ENCODE assay signal across 9 mouse cellular contexts in genomic region chr15:103216052-103216451, GRCm38 (mm10). TPM values are rescaled to one million over a fixed set of nuclear protein-coding genes. Genes with fewer than 3 reads are reported as not detected.
DNase-seq lines count a peak whose midpoint lies in the region; ATAC-seq and TF ChIP-seq lines count a peak whose summit lies in the region.
"Had no signal": no experiment of that assay in that cellular context is flagged by ENCODE, and none has a peak within 500 bp of the region (broad histone marks: within the 10 kb centered on the region; RNA-seq: fewer than 3 reads in every experiment).

No protein-coding gene starts in this region.

- no peak overlapping the region for H3K4me3 ChIP-seq in left cerebral cortex, adult 2 months
- H3K4me3 ChIP-seq in embryonic facial prominence, embryonic 15.5 days (replicated peaks), result 0 out of 2 replicates have a peak overlapping the region, but pooled peaks have one; percentile 46
- H3K4me3 ChIP-seq in intestine, postnatal 0 days (ENCODE audit: low read depth, low read length), result no peak overlapping the region
- no peak overlapping the region for H3K4me3 ChIP-seq in neural tube, embryonic 15.5 days (replicated peaks)

- H3K4me1 ChIP-seq in embryonic facial prominence, embryonic 15.5 days, result peaks cover 18% of the 10 kb centered on the region
- H3K4me1 ChIP-seq in intestine, postnatal 0 days (replicated peaks; ENCODE audit: control insufficient read depth, insufficient read depth, low read length), result peaks cover 9% of the 10 kb centered on the region
- peaks cover 26% of the 10 kb centered on the region for H3K4me1 ChIP-seq in neural tube, embryonic 15.5 days

- no peak for ATAC-seq in embryonic facial prominence, embryonic 15.5 days (ENCODE audit: insufficient number of reproducible peaks, low FRiP score, low TSS enrichment, low read depth)
- ATAC-seq in intestine, postnatal 0 days, result no peak
- no peak for ATAC-seq in neural tube, embryonic 15.5 days (ENCODE audit: low FRiP score)

- H3K36me3 ChIP-seq in embryonic facial prominence, embryonic 15.5 days, result peaks cover 20% of the 10 kb centered on the region
- no peaks in the 10 kb centered on the region for H3K36me3 ChIP-seq in intestine, postnatal 0 days (ENCODE audit: control insufficient read depth, insufficient read depth)
- H3K36me3 ChIP-seq in neural tube, embryonic 15.5 days, result peaks cover 12% of the 10 kb centered on the region

- H3K27me3 ChIP-seq in embryonic facial prominence, embryonic 15.5 days, result no peaks in the 10 kb centered on the region
- H3K27me3 ChIP-seq in intestine, postnatal 0 days (replicated peaks; ENCODE audit: control insufficient read depth, insufficient read depth, low read length), result no peaks in the 10 kb centered on the region
- H3K27me3 ChIP-seq in neural tube, embryonic 15.5 days (replicated peaks), result no peaks in the 10 kb centered on the region

- WGBS in embryonic facial prominence, embryonic 15.5 days, result 26% methylated on average over 2 of the region's 2 CpGs
- 34% methylated on average over 2 of the region's 2 CpGs for WGBS in intestine, postnatal 0 days
- WGBS in neural tube, embryonic 15.5 days, result 33% methylated on average over 2 of the region's 2 CpGs

- no peak overlapping the region for H3K9ac ChIP-seq in embryonic facial prominence, embryonic 15.5 days
- no peak overlapping the region for H3K9ac ChIP-seq in intestine, postnatal 0 days (ENCODE audit: low read depth, low read length)
- no peak overlapping the region for H3K9ac ChIP-seq in neural tube, embryonic 15.5 days (replicated peaks)

- H3K9me3 ChIP-seq in embryonic facial prominence, embryonic 15.5 days (replicated peaks), result no peaks in the 10 kb centered on the region
- no peaks in the 10 kb centered on the region for H3K9me3 ChIP-seq in intestine, postnatal 0 days (ENCODE audit: control insufficient read depth)
- no peaks in the 10 kb centered on the region for H3K9me3 ChIP-seq in neural tube, embryonic 15.5 days (replicated peaks)

- no peak for DNase-seq in left cerebral cortex, adult 2 months (ENCODE audit: extremely low spot score in 1 of 2, low spot score in 2 of 2)
- no peak for DNase-seq in left cerebral cortex, postnatal 4 days
- no peak for DNase-seq in layer of hippocampus, postnatal 14 days (ENCODE audit: low spot score in 2 of 2)
- no peak for DNase-seq in right cerebral cortex, postnatal 36 days (ENCODE audit: low spot score in 2 of 2)
- no peak for DNase-seq in kidney, postnatal 4 days

- intact Hi-C loops in left cerebral cortex, adult 2 months (cut with DNase I), result no loop called here
- intact Hi-C loops in left cerebral cortex, postnatal 4 days (cut with DNase I), result no loop called here

- no peak for TF ChIP-seq CTCF in left cerebral cortex, adult 2 months (IDR thresholded peaks at IDR 0.05)
- TF ChIP-seq CTCF in intestine, postnatal 0 days (IDR thresholded peaks at IDR 0.05; ENCODE audit: low read depth), result no peak

- peak overlapping the region; percentile 85; the same call in 1 of the 2 replicates for H3K27ac ChIP-seq in left cerebral cortex, adult 2 months
- peak overlapping the region; percentile 93 for H3K27ac ChIP-seq in embryonic facial prominence, embryonic 15.5 days (replicated peaks)
- peak overlapping the region; percentile 77; the same call in 1 of the 2 replicates for H3K27ac ChIP-seq in intestine, postnatal 0 days (ENCODE audit: low read depth, low read length)
- peak overlapping the region; percentile 86 for H3K27ac ChIP-seq in neural tube, embryonic 15.5 days (replicated peaks)

- peak overlapping the region; percentile 60 for H3K4me2 ChIP-seq in embryonic facial prominence, embryonic 15.5 days (replicated peaks)
- H3K4me2 ChIP-seq in intestine, postnatal 0 days (replicated peaks; ENCODE audit: low read depth), result peak overlapping the region; percentile 80
- peak overlapping the region; percentile 59 for H3K4me2 ChIP-seq in neural tube, embryonic 15.5 days

RNA-seq across cellular contexts. Expression of gene Cbx5, which starts 23.6 kb away (rescaled TPM):
- total RNA-seq in left cerebral cortex, adult 2 months (2021), result 100 to 1,000 TPM; 171 to 176 TPM
- total RNA-seq in left cerebral cortex, postnatal 4 days (2021), result 100 to 1,000 TPM; 219 to 230 TPM
- polyA plus RNA-seq in embryonic facial prominence, embryonic 15.5 days (2015; fragmentation: Nextera tagmentation; extraction: Ambion mirVana), result 84.3 and 86.2 TPM in 2 replicates
- 24.0 TPM in 2 replicates for polyA plus RNA-seq in intestine, postnatal 0 days (2015; fragmentation: Nextera tagmentation; extraction: Ambion mirVana)
- polyA plus RNA-seq in neural tube, embryonic 15.5 days (2015; fragmentation: Nextera tagmentation; extraction: Ambion mirVana), result 102 and 107 TPM in 2 replicates
- total RNA-seq in layer of hippocampus, postnatal 14 days (2021), result 100 to 1,000 TPM; 155 to 158 TPM

RNA-seq across cellular contexts. Expression of gene Hnrnpa1, which starts 24.2 kb away (rescaled TPM):
- total RNA-seq in left cerebral cortex, adult 2 months (2021), result 100 to 1,000 TPM; 233 to 247 TPM
- total RNA-seq in left cerebral cortex, postnatal 4 days (2021), result 100 to 1,000 TPM; 690 to 711 TPM
- polyA plus RNA-seq in embryonic facial prominence, embryonic 15.5 days (2015; fragmentation: Nextera tagmentation; extraction: Ambion mirVana), result 667 and 669 TPM in 2 replicates
- polyA plus RNA-seq in intestine, postnatal 0 days (2015; fragmentation: Nextera tagmentation; extraction: Ambion mirVana), result 219 and 224 TPM in 2 replicates
- polyA plus RNA-seq in neural tube, embryonic 15.5 days (2015; fragmentation: Nextera tagmentation; extraction: Ambion mirVana), result 582 and 600 TPM in 2 replicates
- 100 to 1,000 TPM; 297 to 307 TPM for total RNA-seq in layer of hippocampus, postnatal 14 days (2021)

RNA-seq across cellular contexts. Expression of gene Nfe2, which starts 42.2 kb away (rescaled TPM):
- total RNA-seq in left cerebral cortex, adult 2 months (2021), result not detected
- total RNA-seq in left cerebral cortex, postnatal 4 days (2021), result not detected
- 2.0 and 2.3 TPM in 2 replicates for polyA plus RNA-seq in embryonic facial prominence, embryonic 15.5 days (2015; fragmentation: Nextera tagmentation; extraction: Ambion mirVana)
- 0.82 and 0.90 TPM in 2 replicates for polyA plus RNA-seq in intestine, postnatal 0 days (2015; fragmentation: Nextera tagmentation; extraction: Ambion mirVana)
- 0.99 and 4.6 TPM in 2 replicates for polyA plus RNA-seq in neural tube, embryonic 15.5 days (2015; fragmentation: Nextera tagmentation; extraction: Ambion mirVana)
- total RNA-seq in layer of hippocampus, postnatal 14 days (2021), result not detected
- polyA plus RNA-seq: frontal cortex, adult 2 months had no signal

RNA-seq across cellular contexts. Expression of gene Smug1, which starts 49.2 kb away (rescaled TPM):
- total RNA-seq in left cerebral cortex, adult 2 months (2021), result 10 to 100 TPM; 20.7 to 23.2 TPM
- total RNA-seq in left cerebral cortex, postnatal 4 days (2021), result 10 to 100 TPM; 26.4 to 27.4 TPM
- 17.9 and 18.0 TPM in 2 replicates for polyA plus RNA-seq in embryonic facial prominence, embryonic 15.5 days (2015; fragmentation: Nextera tagmentation; extraction: Ambion mirVana)
- polyA plus RNA-seq in intestine, postnatal 0 days (2015; fragmentation: Nextera tagmentation; extraction: Ambion mirVana), result 8.6 and 9.2 TPM in 2 replicates
- 25.8 and 30.9 TPM in 2 replicates for polyA plus RNA-seq in neural tube, embryonic 15.5 days (2015; fragmentation: Nextera tagmentation; extraction: Ambion mirVana)
- 10 to 100 TPM; 14.5 to 15.4 TPM for total RNA-seq in layer of hippocampus, postnatal 14 days (2021)

RNA-seq across cellular contexts. Expression of gene Copz1, which starts 56.5 kb away (rescaled TPM):
- 10 to 100 TPM; 85.5 to 93.0 TPM for total RNA-seq in left cerebral cortex, adult 2 months (2021)
- total RNA-seq in left cerebral cortex, postnatal 4 days (2021), result 100 to 1,000 TPM; 105 to 107 TPM
- polyA plus RNA-seq in embryonic facial prominence, embryonic 15.5 days (2015; fragmentation: Nextera tagmentation; extraction: Ambion mirVana), result 264 and 279 TPM in 2 replicates
- 248 and 253 TPM in 2 replicates for polyA plus RNA-seq in intestine, postnatal 0 days (2015; fragmentation: Nextera tagmentation; extraction: Ambion mirVana)
- polyA plus RNA-seq in neural tube, embryonic 15.5 days (2015; fragmentation: Nextera tagmentation; extraction: Ambion mirVana), result 190 and 207 TPM in 2 replicates
- total RNA-seq in layer of hippocampus, postnatal 14 days (2021), result 100 to 1,000 TPM; 102 to 105 TPM
